Mouse (Mus musculus): ENCODE data around the gene Dhrs1. TPM values are rescaled to one million over a fixed set of nuclear protein-coding genes. Genes with fewer than 3 reads are reported as not detected.

Dhrs1 gene
- polyA plus RNA-seq, 1 experiment: 55.1 TPM

GRCm38 (mm10) chr14:55689433-55689832 is 56.1 kb downstream of the Dhrs1 start:
- TF ChIP-seq POLR2A (IDR thresholded peaks at IDR 0.05; ENCODE audit: low read depth, low read length): no peak
- TF ChIP-seq CTCF (IDR thresholded peaks at IDR 0.05; ENCODE audit: borderline replicate concordance, insufficient read depth, low read length): no peak
- H3K27ac ChIP-seq (ENCODE audit: insufficient read depth, low read length): no peak overlapping the region

More at GRCm38 (mm10) chr14:55689433-55689832, 56.1 kb downstream of the Dhrs1 start:
- H3K4me3 ChIP-seq (ENCODE audit: insufficient read depth, low read length): no peak overlapping the region
- no peaks in the 10 kb centered on the region for H3K4me1 ChIP-seq (ENCODE audit: control insufficient read depth, insufficient read depth, low read length)

Other genes starting within 250 kb of the Dhrs1 start
- gene Cpne6, start 235.2 kb downstream of the Dhrs1 start, polyA plus RNA-seq (2011; ENCODE audit: insufficient read length, low read depth, missing spikeins): not detected in 2 replicates
- not detected in 2 replicates for gene Nrl, start 220.7 kb downstream of the Dhrs1 start, polyA plus RNA-seq (2011; ENCODE audit: insufficient read length, low read depth, missing spikeins)
- 120 and 151 TPM in 2 replicates for gene Pck2, start 205.4 kb downstream of the Dhrs1 start, polyA plus RNA-seq (2011; ENCODE audit: insufficient read length, low read depth, missing spikeins)
- gene Dcaf11, start 185.7 kb downstream of the Dhrs1 start, polyA plus RNA-seq (2011; ENCODE audit: insufficient read length, low read depth, missing spikeins): 19.4 and 20.7 TPM in 2 replicates
- gene A730061H03Rik, start 185.3 kb downstream of the Dhrs1 start, polyA plus RNA-seq (2011; ENCODE audit: insufficient read length, low read depth, missing spikeins): not detected in 2 replicates
- gene Fitm1, start 170.1 kb downstream of the Dhrs1 start, polyA plus RNA-seq (2011; ENCODE audit: insufficient read length, low read depth, missing spikeins): not detected in 2 replicates
- 87.2 and 116 TPM in 2 replicates for gene Psme1, start 167.6 kb downstream of the Dhrs1 start, polyA plus RNA-seq (2011; ENCODE audit: insufficient read length, low read depth, missing spikeins)
- 8.9 and 10.0 TPM in 2 replicates for gene Emc9, start 160.4 kb downstream of the Dhrs1 start, polyA plus RNA-seq (2011; ENCODE audit: insufficient read length, low read depth, missing spikeins)
- 169 and 242 TPM in 2 replicates for gene Psme2, start 154.6 kb downstream of the Dhrs1 start, polyA plus RNA-seq (2011; ENCODE audit: insufficient read length, low read depth, missing spikeins)
- gene Rnf31, start 154.0 kb downstream of the Dhrs1 start, polyA plus RNA-seq (2011; ENCODE audit: insufficient read length, low read depth, missing spikeins): 17.0 and 24.7 TPM in 2 replicates
- 24.2 and 33.2 TPM in 2 replicates for gene Irf9, start 142.1 kb downstream of the Dhrs1 start, polyA plus RNA-seq (2011; ENCODE audit: insufficient read length, low read depth, missing spikeins)
- gene Rec8, start 127.7 kb downstream of the Dhrs1 start, polyA plus RNA-seq (2011; ENCODE audit: insufficient read length, low read depth, missing spikeins): 0.65 TPM in 1 of 2 replicates, not detected in the other
- gene Ipo4, start 109.7 kb downstream of the Dhrs1 start, polyA plus RNA-seq (2011; ENCODE audit: insufficient read length, low read depth, missing spikeins): 131 and 143 TPM in 2 replicates
- 13.1 and 22.2 TPM in 2 replicates for gene Gm49378, start 107.8 kb downstream of the Dhrs1 start, polyA plus RNA-seq (2011; ENCODE audit: insufficient read length, low read depth, missing spikeins)
- 77.1 and 90.9 TPM in 2 replicates for gene Tm9sf1, start 101.9 kb downstream of the Dhrs1 start, polyA plus RNA-seq (2011; ENCODE audit: insufficient read length, low read depth, missing spikeins)
- gene Tssk4, start 95.5 kb downstream of the Dhrs1 start, polyA plus RNA-seq (2011; ENCODE audit: insufficient read length, low read depth, missing spikeins): 0.73 and 0.81 TPM in 2 replicates
- 28.9 and 30.0 TPM in 2 replicates for gene Mdp1, start 85.2 kb downstream of the Dhrs1 start, polyA plus RNA-seq (2011; ENCODE audit: insufficient read length, low read depth, missing spikeins)
- 33.6 and 34.1 TPM in 2 replicates for gene Gmpr2, start 73.7 kb downstream of the Dhrs1 start, polyA plus RNA-seq (2011; ENCODE audit: insufficient read length, low read depth, missing spikeins)
- gene Nedd8, start 73.6 kb downstream of the Dhrs1 start, polyA plus RNA-seq (2011; ENCODE audit: insufficient read length, low read depth, missing spikeins): 287 and 295 TPM in 2 replicates
- gene Tinf2, start 63.9 kb downstream of the Dhrs1 start, polyA plus RNA-seq (2011; ENCODE audit: insufficient read length, low read depth, missing spikeins): 19.7 and 20.8 TPM in 2 replicates
- gene Tgm1, start 31.8 kb downstream of the Dhrs1 start, polyA plus RNA-seq (2011; ENCODE audit: insufficient read length, low read depth, missing spikeins): 0.25 and 0.32 TPM in 2 replicates
- gene Rabggta, start 23.4 kb downstream of the Dhrs1 start, polyA plus RNA-seq (2011; ENCODE audit: insufficient read length, low read depth, missing spikeins): 11.5 and 16.3 TPM in 2 replicates
- gene Nop9, start within 50 bp of the Dhrs1 start, polyA plus RNA-seq (2011; ENCODE audit: insufficient read length, low read depth, missing spikeins): 36.4 and 37.5 TPM in 2 replicates
- gene Cideb, start 12.8 kb upstream of the Dhrs1 start, polyA plus RNA-seq (2011; ENCODE audit: insufficient read length, low read depth, missing spikeins): 0.95 TPM in 1 of 2 replicates, not detected in the other
- 2.0 TPM in 2 replicates for gene Ltb4r2, start 15.7 kb upstream of the Dhrs1 start, polyA plus RNA-seq (2011; ENCODE audit: insufficient read length, low read depth, missing spikeins)
- 0.82 and 1.0 TPM in 2 replicates for gene Ltb4r1, start 20.3 kb upstream of the Dhrs1 start, polyA plus RNA-seq (2011; ENCODE audit: insufficient read length, low read depth, missing spikeins)
- 8.7 and 18.0 TPM in 2 replicates for gene Adcy4, start 38.4 kb upstream of the Dhrs1 start, polyA plus RNA-seq (2011; ENCODE audit: insufficient read length, low read depth, missing spikeins)
- gene Ripk3, start 43.2 kb upstream of the Dhrs1 start, polyA plus RNA-seq (2011; ENCODE audit: insufficient read length, low read depth, missing spikeins): 109 and 141 TPM in 2 replicates
- 88.8 and 98.2 TPM in 2 replicates for gene Nfatc4, start 77.5 kb upstream of the Dhrs1 start, polyA plus RNA-seq (2011; ENCODE audit: insufficient read length, low read depth, missing spikeins)
- gene Nynrin, start 108.3 kb upstream of the Dhrs1 start, polyA plus RNA-seq (2011; ENCODE audit: insufficient read length, low read depth, missing spikeins): 31.7 and 36.6 TPM in 2 replicates
- gene Cbln3, start 138.7 kb upstream of the Dhrs1 start, polyA plus RNA-seq (2011; ENCODE audit: insufficient read length, low read depth, missing spikeins): 0.23 and 0.35 TPM in 2 replicates
- gene Khnyn, start 139.3 kb upstream of the Dhrs1 start, polyA plus RNA-seq (2011; ENCODE audit: insufficient read length, low read depth, missing spikeins): 15.4 and 17.5 TPM in 2 replicates
- gene Sdr39u1, start 154.6 kb upstream of the Dhrs1 start, polyA plus RNA-seq (2011; ENCODE audit: insufficient read length, low read depth, missing spikeins): 19.6 and 25.0 TPM in 2 replicates
- not detected in 2 replicates for gene Cma1, start 199.0 kb upstream of the Dhrs1 start, polyA plus RNA-seq (2011; ENCODE audit: insufficient read length, low read depth, missing spikeins)
- gene Cma2, start 205.3 kb upstream of the Dhrs1 start, polyA plus RNA-seq (2011; ENCODE audit: insufficient read length, low read depth, missing spikeins): 4.3 TPM in 1 of 2 replicates, not detected in the other